Mouse (Mus musculus) frontal cortex, postnatal 10 days (tissue): Measurements from ENCODE around the gene Pced1b.

Experiments
- DNase-seq, 2 experiments: peaks; one replicate each; pipeline ENCODE4 v3.0.0; 2022; ENCODE audit warnings: low spot score in 2 of 2, mixed read lengths in 1 of 2

Gene Pced1b

GRCm38 (mm10) chr15:97286731-97287130 is 39.8 kb downstream of the Pced1b start:
- DNase-seq, result no peak

GRCm38 (mm10) chr15:97287436-97288143 is 40.7 kb downstream of the Pced1b start:
- DNase-seq, result no peak

- DNase-seq, result no peak
These were observed 41.8 kb downstream of the Pced1b start for GRCm38 (mm10) chr15:97288690-97289089.

GRCm38 (mm10) chr15:97289176-97289575 is 42.3 kb downstream of the Pced1b start:
- DNase-seq, result no peak

GRCm38 (mm10) chr15:97290351-97290750 is 43.4 kb downstream of the Pced1b start:
- no peak for DNase-seq

GRCm38 (mm10) chr15:97291291-97292050 is 44.6 kb downstream of the Pced1b start:
- DNase-seq, result no peak

GRCm38 (mm10) chr15:97307935-97308334 is 61.0 kb downstream of the Pced1b start:
- no peak for DNase-seq

GRCm38 (mm10) chr15:97309533-97309932 is 62.6 kb downstream of the Pced1b start:
- no peak for DNase-seq

- DNase-seq, result no peak
These were observed 63.3 kb downstream of the Pced1b start for GRCm38 (mm10) chr15:97310251-97310650.

- no peak for DNase-seq
These were observed 64.3 kb downstream of the Pced1b start for GRCm38 (mm10) chr15:97311211-97311610.

GRCm38 (mm10) chr15:97311937-97312336 is 65.0 kb downstream of the Pced1b start:
- no peak for DNase-seq

GRCm38 (mm10) chr15:97314720-97315421 is 68.0 kb downstream of the Pced1b start:
- no peak for DNase-seq

- no peak for DNase-seq
These were observed 68.5 kb downstream of the Pced1b start for GRCm38 (mm10) chr15:97315422-97315757.

- no peak for DNase-seq
These were observed 71.6 kb downstream of the Pced1b start for GRCm38 (mm10) chr15:97318365-97319001.

GRCm38 (mm10) chr15:97322821-97323220 is 75.9 kb downstream of the Pced1b start:
- no peak for DNase-seq

- DNase-seq, result no peak
These were observed 76.6 kb downstream of the Pced1b start for GRCm38 (mm10) chr15:97323466-97323865.

- no peak for DNase-seq
These were observed 77.4 kb downstream of the Pced1b start for GRCm38 (mm10) chr15:97324311-97324710.

- DNase-seq, result no peak
These were observed 80.7 kb downstream of the Pced1b start for GRCm38 (mm10) chr15:97327500-97328081.

- DNase-seq, result no peak
These were observed 85.7 kb downstream of the Pced1b start for GRCm38 (mm10) chr15:97332582-97332981.

- DNase-seq, result no peak
These were observed 90.9 kb downstream of the Pced1b start for GRCm38 (mm10) chr15:97337636-97338352.
